Mouse (Mus musculus) heart, postnatal 0 days (tissue): ENCODE results near the gene Tmprss13.

Experiments used
- CTCF ChIP-seq: IDR thresholded peaks from 2 replicates; pipeline ENCODE4 v1.5.1; 2016; ENCODE audit warnings: antibody characterized with exemption, control low read depth, low read depth
- EP300 ChIP-seq: IDR thresholded peaks from 2 replicates; pipeline ENCODE4 v1.6.1; 2016; ENCODE audit warnings: antibody characterized with exemption, low read depth

GRCm38 (mm10) chr9:45382834-45383233 lies 63.9 kb downstream of the Tmprss13 start:
- no peak for TF ChIP-seq EP300
- no peak for TF ChIP-seq CTCF
